Mouse (Mus musculus) forebrain, embryonic 11.5 days (tissue): Measurements from ENCODE around the gene Snrpc. TPM values are rescaled to one million over a fixed set of nuclear protein-coding genes. Genes with fewer than 3 reads are reported as not detected.

Source experiments
- ATAC-seq: fragments of 200-750 bp; cut with Nextera tagmentation; replicated peaks from 2 replicates; pipeline ENCODE4 v1.8.0; 2017; ENCODE audit warnings: moderate TSS enrichment; ENCODE audit not compliant: low FRiP score
- DNase-seq: peaks from one replicate; pipeline ENCODE4 v3.0.0-alpha.2; 2017; ENCODE audit warnings: low spot score
- H3K27ac ChIP-seq: fragments of 300-500 bp; sonication (generic); 2 replicates; pipeline ENCODE4 v1.5.1; 2014; ENCODE audit warnings: low read depth, low read length
- H3K27me3 ChIP-seq: fragments of 300-500 bp; sonication (generic); 2 replicates; pipeline ENCODE4 v1.6.1; 2014; ENCODE audit warnings: mild to moderate bottlenecking, low read length, mixed read lengths; ENCODE audit not compliant: control insufficient read depth, insufficient read depth
- H3K36me3 ChIP-seq: fragments of 300-500 bp; sonication (generic); 2 replicates; pipeline ENCODE4 v1.6.1; 2014; ENCODE audit warnings: mild to moderate bottlenecking, low read length, moderate library complexity, mixed read lengths; ENCODE audit not compliant: control insufficient read depth, insufficient read depth
- H3K4me1 ChIP-seq: fragments of 300-500 bp; sonication (generic); replicated peaks from 2 replicates; pipeline ENCODE4 v1.6.1; 2014; ENCODE audit warnings: low read length, mixed read lengths; ENCODE audit not compliant: control insufficient read depth, insufficient read depth
- H3K4me2 ChIP-seq: fragments of 300-500 bp; sonication (generic); 2 replicates; pipeline ENCODE4 v1.6.1; 2014; ENCODE audit warnings: low read depth, mild to moderate bottlenecking, low read length, moderate library complexity, mixed read lengths; ENCODE audit not compliant: severe bottlenecking
- H3K4me3 ChIP-seq: fragments of 300-500 bp; sonication (generic); 2 replicates; pipeline ENCODE4 v1.5.1; 2014; ENCODE audit warnings: low read depth, low read length
- H3K9ac ChIP-seq: fragments of 300-500 bp; sonication (generic); 2 replicates; pipeline ENCODE4 v1.6.1; 2014; ENCODE audit warnings: low read length
- H3K9me3 ChIP-seq: fragments of 300-500 bp; sonication (generic); 2 replicates; pipeline ENCODE4 v1.6.1; 2016; ENCODE audit warnings: low read length, mixed read lengths; ENCODE audit not compliant: control insufficient read depth
- WGBS: fragments of 180-500 bp; shearing (Covaris S2); extraction: QIAGEN DNeasy Blood & Tissue Kit; methylation state at CpG from one replicate; pipeline ENCODE4 v1.1.7; 2014; 5-methylcytosine and 5-hydroxymethylcytosine counted together
- polyA plus RNA-seq: library from polyadenylated mRNA; unstranded; fragments of >200 nt; fragmentation: Nextera tagmentation; extraction: Ambion mirVana; gene quantifications from 2 replicates; pipeline ENCODE4 v1.2.1, GENCODE M21; 2014

Snrpc gene
- polyA plus RNA-seq, 1 experiment from 2014 or later = 373 TPM

DNA sequence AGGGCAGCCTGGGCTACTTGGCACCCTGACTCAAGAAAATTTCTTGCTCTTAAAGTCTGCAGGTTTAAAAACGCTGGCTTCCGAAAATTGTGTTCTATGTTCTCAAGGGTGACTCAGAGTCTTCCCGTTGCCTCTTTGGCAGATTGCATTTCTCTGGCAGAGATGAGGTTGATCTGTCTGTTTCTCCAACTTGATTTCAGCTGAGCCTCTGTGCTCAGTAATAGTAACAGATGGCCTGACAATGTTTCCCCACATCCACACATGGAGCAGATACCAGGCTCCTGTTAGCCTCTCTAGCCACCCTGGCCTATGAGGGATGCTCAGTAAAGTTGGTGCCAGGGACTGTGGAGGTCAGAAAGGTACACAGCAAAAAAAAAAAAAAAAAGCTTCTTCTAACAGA, 33.9 kb downstream of the Snrpc start:
- WGBS = 95% methylated on average over 3 of the region's 3 CpGs
- no peak for ATAC-seq

DNA sequence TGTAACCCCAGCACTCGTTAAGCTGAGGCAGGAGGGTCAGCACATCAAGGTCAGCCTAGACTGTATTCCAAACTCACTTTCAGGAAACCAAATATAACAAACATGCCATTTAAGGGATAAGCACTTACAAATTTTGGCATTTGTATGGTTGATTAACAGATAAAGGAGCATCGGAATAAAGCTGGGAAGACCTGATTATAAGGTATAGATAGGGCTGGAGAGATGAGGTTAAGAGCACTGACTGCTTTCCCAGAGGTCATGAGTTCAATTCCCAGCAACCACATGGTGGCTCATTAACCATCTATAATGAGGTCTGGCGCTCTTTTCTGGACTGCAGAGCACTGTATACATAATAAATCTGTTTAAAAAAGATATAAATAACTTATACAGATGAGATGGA, 35.6 kb downstream of the Snrpc start:
- no peaks in the 10 kb centered on the region for H3K27me3 ChIP-seq
- H3K4me2 ChIP-seq = no peak overlapping the region
- no peak for ATAC-seq
- no peaks in the 10 kb centered on the region for H3K9me3 ChIP-seq
- H3K36me3 ChIP-seq = no peaks in the 10 kb centered on the region
- H3K4me3 ChIP-seq = no peak overlapping the region
- no peaks in the 10 kb centered on the region for H3K4me1 ChIP-seq
- H3K27ac ChIP-seq = no peak overlapping the region
- no peak overlapping the region for H3K9ac ChIP-seq
- no peak for DNase-seq
- WGBS = 79% methylated on average over 3 of the region's 3 CpGs

More for the DNA sequence above, 33.9 kb downstream of the Snrpc start:
- Histone ChIP-seq H3K4me1 (no peaks in the 10 kb centered on the region), H3K27ac (no peak overlapping the region), H3K9ac (no peak overlapping the region), H3K36me3 (no peaks in the 10 kb centered on the region), H3K9me3 (no peaks in the 10 kb centered on the region), H3K4me2 (no peak overlapping the region), H3K4me3 (no peak overlapping the region), H3K27me3 (no peaks in the 10 kb centered on the region)
- DNase-seq = no peak

DNA sequence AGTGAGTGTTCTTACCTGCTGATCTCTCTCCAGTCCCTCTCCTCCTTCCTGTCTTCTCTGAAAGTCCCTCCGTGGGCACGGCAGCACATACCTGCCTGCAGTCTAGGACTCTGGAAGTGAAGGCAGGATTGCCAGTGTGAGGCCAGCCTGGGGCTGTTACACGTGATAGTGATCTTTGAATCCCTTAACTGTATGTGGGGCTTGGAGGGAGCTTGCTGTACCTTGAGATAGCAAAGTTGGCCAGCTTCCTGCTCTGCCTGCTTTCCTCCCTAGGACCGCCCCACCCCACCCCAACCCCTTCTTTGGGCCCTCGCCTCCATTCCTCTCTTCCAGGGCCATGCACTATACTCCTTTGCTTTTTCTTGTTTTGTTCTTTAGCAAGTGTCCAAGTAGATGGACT, 36.6 kb downstream of the Snrpc start:
- no peak for ATAC-seq
- Histone ChIP-seq H3K9ac (no peak overlapping the region), H3K36me3 (no peaks in the 10 kb centered on the region), H3K27ac (no peak overlapping the region), H3K4me1 (no peaks in the 10 kb centered on the region), H3K4me2 (no peak overlapping the region), H3K9me3 (no peaks in the 10 kb centered on the region), H3K27me3 (no peaks in the 10 kb centered on the region), H3K4me3 (no peak overlapping the region)
- no peak for DNase-seq
- 73% methylated on average over 5 of the region's 5 CpGs for WGBS

DNA sequence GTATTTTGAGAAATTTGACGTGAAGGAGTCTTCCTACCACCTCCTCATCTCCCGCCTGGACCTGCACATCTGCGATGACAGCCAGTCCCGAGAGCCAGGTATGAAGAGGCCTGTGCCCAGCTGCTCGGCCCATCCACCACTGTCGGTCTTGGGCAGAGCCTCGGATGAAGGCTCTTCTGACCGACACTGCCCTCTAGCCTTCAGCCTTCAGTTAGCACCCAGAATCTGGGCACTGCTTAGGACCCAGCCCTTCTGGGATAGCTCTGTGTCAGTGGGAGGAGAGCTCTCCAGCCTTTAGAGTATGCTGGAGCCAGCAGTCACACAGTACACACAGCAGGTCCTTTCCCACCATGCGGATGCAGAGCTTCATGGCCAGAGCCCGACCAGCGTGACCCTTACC, 43.6 kb downstream of the Snrpc start:
- ATAC-seq = no peak
- H3K4me1 ChIP-seq = no peaks in the 10 kb centered on the region
- H3K27me3 ChIP-seq = no peaks in the 10 kb centered on the region
- H3K36me3 ChIP-seq = peaks cover 2% of the 10 kb centered on the region; the same call in 1 of the 2 replicates
- H3K9ac ChIP-seq = no peak overlapping the region
- no peak overlapping the region for H3K4me3 ChIP-seq
- H3K4me2 ChIP-seq = no peak overlapping the region
- WGBS = 70% methylated on average over 11 of the region's 11 CpGs
- no peaks in the 10 kb centered on the region for H3K9me3 ChIP-seq
- DNase-seq = no peak
- H3K27ac ChIP-seq = no peak overlapping the region

DNA sequence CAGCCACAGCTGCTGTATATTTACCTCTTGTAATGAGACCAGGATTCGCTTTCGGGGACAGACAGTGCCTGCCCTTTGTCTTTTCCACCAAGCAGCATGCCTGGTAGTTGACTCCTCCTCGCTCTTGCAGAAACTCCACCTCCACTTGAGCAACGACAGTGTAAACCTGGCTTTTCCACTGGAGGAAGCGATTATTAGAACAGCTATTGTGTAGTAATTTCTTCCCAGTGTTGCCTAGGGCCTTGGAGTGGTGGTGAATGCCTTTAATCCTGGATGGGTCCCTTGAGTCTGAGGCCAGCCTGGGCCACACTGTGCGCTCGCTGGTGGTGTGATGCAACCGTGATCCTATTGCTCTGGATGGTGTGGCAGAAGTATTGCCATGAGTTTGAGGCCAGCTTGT, 45.2 kb downstream of the Snrpc start:
- no peak overlapping the region for H3K9ac ChIP-seq
- H3K27me3 ChIP-seq = no peaks in the 10 kb centered on the region
- H3K9me3 ChIP-seq = no peaks in the 10 kb centered on the region
- no peak overlapping the region for H3K4me2 ChIP-seq
- H3K4me1 ChIP-seq = no peaks in the 10 kb centered on the region
- no peak overlapping the region for H3K27ac ChIP-seq
- no peak for DNase-seq
- no peak overlapping the region for H3K4me3 ChIP-seq
- WGBS = 90% methylated on average over 8 of the region's 8 CpGs
- ATAC-seq = no peak
- H3K36me3 ChIP-seq = peaks cover 2% of the 10 kb centered on the region; the same call in 1 of the 2 replicates

DNA sequence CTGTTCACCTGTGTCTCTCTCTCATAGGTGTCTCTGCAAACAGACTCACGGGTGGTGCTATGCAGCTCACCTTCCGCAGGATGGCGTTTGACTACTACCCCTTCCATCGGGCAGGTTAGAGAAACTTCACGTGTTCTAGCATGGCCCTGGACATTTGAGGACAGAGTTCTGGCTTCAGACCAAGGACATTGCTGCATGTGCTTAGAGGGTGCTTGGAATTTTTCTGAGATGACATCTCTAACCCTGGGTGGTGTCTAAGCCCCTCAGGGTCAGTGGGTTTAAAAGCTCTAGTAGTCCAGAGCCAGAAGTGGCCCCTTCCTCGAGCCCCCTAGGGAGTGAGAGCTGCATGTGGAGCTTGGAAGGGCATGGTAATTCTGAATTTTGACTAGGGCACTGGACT, 46.0 kb downstream of the Snrpc start:
- H3K4me2 ChIP-seq = no peak overlapping the region
- no peaks in the 10 kb centered on the region for H3K4me1 ChIP-seq
- no peaks in the 10 kb centered on the region for H3K27me3 ChIP-seq
- ATAC-seq = no peak
- 88% methylated on average over 6 of the region's 6 CpGs for WGBS
- H3K9me3 ChIP-seq = no peaks in the 10 kb centered on the region
- H3K27ac ChIP-seq = no peak overlapping the region
- H3K4me3 ChIP-seq = no peak overlapping the region
- no peak for DNase-seq
- peaks cover 2% of the 10 kb centered on the region; the same call in 1 of the 2 replicates for H3K36me3 ChIP-seq
- no peak overlapping the region for H3K9ac ChIP-seq

DNA sequence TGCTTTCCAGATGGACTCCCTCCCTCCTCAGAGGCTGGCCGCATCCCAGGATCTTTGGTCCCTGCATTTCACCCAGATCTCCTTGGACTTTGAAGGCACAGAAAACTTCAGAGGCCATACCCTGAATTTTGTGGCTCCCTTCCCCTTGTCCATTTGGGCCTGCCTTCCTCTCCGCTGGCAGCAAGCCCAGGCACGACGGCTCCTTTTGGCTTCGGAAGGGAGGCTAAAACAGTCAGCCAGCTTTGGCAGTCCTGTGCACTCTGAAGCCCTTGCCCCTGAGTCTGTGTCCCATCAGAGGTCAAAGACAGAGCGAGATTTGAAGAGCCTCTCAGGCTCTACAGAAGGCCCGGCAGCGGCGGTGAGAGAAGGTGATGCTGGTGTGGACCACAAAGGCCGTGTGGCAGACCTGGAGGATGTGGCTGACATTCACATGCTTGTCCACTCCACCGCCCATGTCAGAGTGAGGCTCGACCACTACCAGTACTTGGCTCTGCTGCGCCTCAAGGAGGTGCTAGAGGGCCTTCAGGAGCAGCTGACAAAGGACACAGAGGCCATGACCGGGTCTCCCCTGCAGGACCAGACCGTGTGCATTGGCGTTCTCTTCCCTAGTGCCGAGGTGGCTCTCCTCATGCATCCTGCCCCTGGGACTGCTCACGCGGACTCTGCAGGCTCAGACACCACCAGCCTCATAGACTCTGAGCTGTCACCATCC, 48.7 kb downstream of the Snrpc start:
- Histone ChIP-seq H3K9ac (no peak overlapping the region), H3K27ac (no peak overlapping the region), H3K4me2 (no peak overlapping the region), H3K4me1 (no peaks in the 10 kb centered on the region), H3K27me3 (no peaks in the 10 kb centered on the region), H3K9me3 (no peaks in the 10 kb centered on the region), H3K4me3 (no peak overlapping the region), H3K36me3 (peaks cover 2% of the 10 kb centered on the region; the same call in 1 of the 2 replicates)
- no peak for DNase-seq
- WGBS = 88% methylated on average over 19 of the region's 19 CpGs
- no peak for ATAC-seq

Other genes with a start within 250 kb of the Snrpc start
- 50.5 and 56.8 TPM in 2 replicates for gene Nudt3, start 214.7 kb upstream of the Snrpc start, polyA plus RNA-seq
- gene RPS10-NUDT3, start 202.9 kb upstream of the Snrpc start, polyA plus RNA-seq = not detected in 2 replicates
- gene Rps10, start 201.5 kb upstream of the Snrpc start, polyA plus RNA-seq = 803 and 835 TPM in 2 replicates
- gene Pacsin1, start 182.6 kb upstream of the Snrpc start, polyA plus RNA-seq = 4.7 and 5.3 TPM in 2 replicates
- 0.15 TPM in 1 of 2 replicates, not detected in the other for gene Spdef, start 109.2 kb upstream of the Snrpc start, polyA plus RNA-seq
- gene D17Wsu92e, start 17.5 kb upstream of the Snrpc start, polyA plus RNA-seq = 12.7 and 14.1 TPM in 2 replicates
- gene Uhrf1bp1, start 18.3 kb downstream of the Snrpc start, polyA plus RNA-seq = 7.8 and 9.7 TPM in 2 replicates
- 40.9 and 42.6 TPM in 2 replicates for gene Anks1, start 71.2 kb downstream of the Snrpc start, polyA plus RNA-seq
- 92.1 and 98.5 TPM in 2 replicates for gene Taf11, start 71.7 kb downstream of the Snrpc start, polyA plus RNA-seq
- gene Tcp11, start 242.5 kb downstream of the Snrpc start, polyA plus RNA-seq = 0.39 and 1.0 TPM in 2 replicates